Mouse (Mus musculus) ES-Bruce4 (cell line): ENCODE results near the gene Agrn.

ENCODE experiments used
- CTCF ChIP-seq: IDR thresholded peaks from one replicate; pipeline ENCODE4 v1.8.1; 2011; ENCODE audit warnings: low read depth, low read length
- EP300 ChIP-seq: IDR thresholded peaks from 2 replicates; pipeline ENCODE4 v1.6.1; 2011; ENCODE audit warnings: low read depth, low read length; ENCODE audit not compliant: insufficient read depth
- POLR2A ChIP-seq: IDR thresholded peaks from one replicate; pipeline ENCODE4 v1.8.1; 2011; ENCODE audit warnings: low read length; ENCODE audit not compliant: insufficient read depth

- TF ChIP-seq CTCF (no peak), POLR2A (no peak), EP300 (no peak)
These were observed 2.9 kb downstream of the Agrn start for GRCm38 (mm10) chr4:156194346-156194745.
